In genomic region chr12:14151921-14152320, GRCm38 (mm10) we compare ENCODE assay signal across 8 mouse cellular contexts. TPM values are rescaled to one million over a fixed set of nuclear protein-coding genes. Genes with fewer than 3 reads are reported as not detected.
DNase-seq lines count a peak whose midpoint lies in the region; ATAC-seq and TF ChIP-seq lines count a peak whose summit lies in the region.

Gene Fam84a, minus strand, starts transcription at chr12:14152054.

- H3K4me1 ChIP-seq in heart, embryonic 12.5 days (replicated peaks) = peaks cover 10% of the 10 kb centered on the region; the same call in 1 of the 2 replicates
- peaks cover 6% of the 10 kb centered on the region; the same call in 1 of the 2 replicates for H3K4me1 ChIP-seq in kidney, postnatal 0 days (replicated peaks; ENCODE audit: insufficient read depth, low read length)
- peaks cover 30% of the 10 kb centered on the region for H3K4me1 ChIP-seq in limb, embryonic 15.5 days

- H3K27ac ChIP-seq in heart, embryonic 12.5 days (ENCODE audit: poor library complexity, severe bottlenecking) = no peak within 1 kb of the TSS
- H3K27ac ChIP-seq in kidney, postnatal 0 days = no peak within 1 kb of the TSS
- no peak within 1 kb of the TSS for H3K27ac ChIP-seq in limb, embryonic 15.5 days

- WGBS in heart, embryonic 12.5 days = under 1% methylated on average over 31 of the region's 31 CpGs
- under 1% methylated on average over 31 of the region's 31 CpGs for WGBS in kidney, postnatal 0 days
- under 1% methylated on average over 31 of the region's 31 CpGs for WGBS in limb, embryonic 15.5 days

- peaks cover 22% of the 10 kb centered on the region for H3K27me3 ChIP-seq in heart, embryonic 12.5 days (replicated peaks)
- H3K27me3 ChIP-seq in kidney, postnatal 0 days (ENCODE audit: insufficient read depth, low read length) = peaks cover 7% of the 10 kb centered on the region; the same call in 1 of the 2 replicates
- peaks cover 38% of the 10 kb centered on the region for H3K27me3 ChIP-seq in limb, embryonic 15.5 days

- no peaks in the 10 kb centered on the region for H3K36me3 ChIP-seq in heart, embryonic 12.5 days
- no peaks in the 10 kb centered on the region for H3K36me3 ChIP-seq in kidney, postnatal 0 days (ENCODE audit: insufficient read depth, low read length)
- H3K36me3 ChIP-seq in limb, embryonic 15.5 days = no peaks in the 10 kb centered on the region

- peak; percentile 92 for ATAC-seq in heart, embryonic 12.5 days (ENCODE audit: insufficient number of reproducible peaks, low FRiP score)
- ATAC-seq in kidney, postnatal 0 days (replicated peaks; ENCODE audit: low FRiP score, low read depth) = peak; percentile 93
- ATAC-seq in limb, embryonic 15.5 days (ENCODE audit: insufficient number of reproducible peaks, low FRiP score, low TSS enrichment, low read depth) = peak; percentile 93

- H3K9ac ChIP-seq in heart, embryonic 12.5 days = peak within 1 kb of the TSS; percentile 81
- H3K9ac ChIP-seq in kidney, postnatal 0 days (ENCODE audit: low read depth, low read length) = 0 out of 2 replicates have a peak within 1 kb of the TSS, but pooled peaks have one; percentile 49
- H3K9ac ChIP-seq in limb, embryonic 15.5 days = 0 out of 2 replicates have a peak within 1 kb of the TSS, but pooled peaks have one; percentile 29

- H3K4me2 ChIP-seq in heart, embryonic 12.5 days = peak within 1 kb of the TSS; percentile 86
- H3K4me2 ChIP-seq in kidney, postnatal 0 days (ENCODE audit: low read length) = peak within 1 kb of the TSS; percentile 66
- H3K4me2 ChIP-seq in limb, embryonic 15.5 days = peak within 1 kb of the TSS; percentile 89

- no peaks in the 10 kb centered on the region for H3K9me3 ChIP-seq in heart, embryonic 12.5 days (replicated peaks)
- H3K9me3 ChIP-seq in kidney, postnatal 0 days (replicated peaks; ENCODE audit: low read length) = no peaks in the 10 kb centered on the region
- no peaks in the 10 kb centered on the region for H3K9me3 ChIP-seq in limb, embryonic 15.5 days

- no peak for TF ChIP-seq CTCF in kidney, postnatal 0 days (IDR thresholded peaks at IDR 0.05; ENCODE audit: low read depth)

- DNase-seq in spleen, adult 18-20 months = peak; percentile 13 to 22
- DNase-seq in spleen, postnatal 14 days (ENCODE audit: low spot score in 2 of 2) = no peak
- peak; percentile 55 for DNase-seq in fibroblast of lung, adult 2 months (ENCODE audit: low read depth)
- DNase-seq in kidney, postnatal 0 days (ENCODE audit: low spot score) = peak; percentile 95
- DNase-seq in naive thymus-derived CD4-positive, alpha-beta T cell, adult 2 months (ENCODE audit: low read depth) = peak; percentile 1
- DNase-seq in testis, postnatal 10 days (ENCODE audit: low spot score) = peak; percentile 94

- peak within 1 kb of the TSS; percentile 75 for H3K4me3 ChIP-seq in heart, embryonic 12.5 days
- peak within 1 kb of the TSS; percentile 56 for H3K4me3 ChIP-seq in kidney, postnatal 0 days (replicated peaks; ENCODE audit: low read depth, low read length)
- peak within 1 kb of the TSS; percentile 53 for H3K4me3 ChIP-seq in limb, embryonic 15.5 days

RNA-seq across cellular contexts. Expression of gene Fam84a, which starts in this region (rescaled TPM):
- polyA plus RNA-seq in heart, embryonic 12.5 days (2016; fragmentation: Nextera tagmentation; extraction: Ambion mirVana) = 1.8 and 2.3 TPM in 2 replicates
- 7.4 and 7.8 TPM in 2 replicates for polyA plus RNA-seq in kidney, postnatal 0 days (2015; fragmentation: Nextera tagmentation; extraction: Ambion mirVana)
- polyA plus RNA-seq in limb, embryonic 15.5 days (2015; fragmentation: Nextera tagmentation; extraction: Ambion mirVana) = 31.3 and 34.9 TPM in 2 replicates

Comparison
In these comparisons a context has a peak if more than half of its experiments do, and no peak if none do; other contexts are left out.
1. DNase-seq: peak in spleen, adult 18-20 months (2 of 2), fibroblast of lung, adult 2 months (single experiment), kidney, postnatal 0 days (single experiment), naive thymus-derived CD4-positive, alpha-beta T cell, adult 2 months (single experiment) and testis, postnatal 10 days (single experiment); none in spleen, postnatal 14 days (0 of 2).
2. H3K9ac ChIP-seq: peak in every context shown above with its lines; median percentile 81 in heart, embryonic 12.5 days; 49 in kidney, postnatal 0 days; 29 in limb, embryonic 15.5 days.
3. Peak in every context shown above with its lines, with median percentiles within 50 percentile points of each other: ATAC-seq, H3K4me2 ChIP-seq and H3K4me3 ChIP-seq.